Mouse (Mus musculus): ENCODE measurements around the gene Nav3. TPM values are rescaled to one million over a fixed set of nuclear protein-coding genes. Genes with fewer than 3 reads are reported as not detected.

Gene Nav3
- polyA plus RNA-seq, 2 experiments: 0.06 to 0.07 TPM

- H3K9me3 ChIP-seq (ENCODE audit: control insufficient read depth, low read length): no peaks in the 10 kb centered on the region
- H3K4me1 ChIP-seq (replicated peaks; ENCODE audit: control insufficient read depth in 2 of 2, insufficient read depth in 2 of 2, low read length in 1 of 2): no peaks in the 10 kb centered on the region
- H3K4me2 ChIP-seq (ENCODE audit: low read depth): no peak overlapping the region
- H3K36me3 ChIP-seq (replicated peaks; ENCODE audit: control insufficient read depth, insufficient read depth, low read depth): no peaks in the 10 kb centered on the region
- no peak overlapping the region for H3K4me3 ChIP-seq (ENCODE audit: insufficient read depth in 1 of 2, low read depth in 2 of 2, low read length in 2 of 2)
- no peak overlapping the region for H3K9ac ChIP-seq (replicated peaks)
- H3K27me3 ChIP-seq (ENCODE audit: control insufficient read depth, insufficient read depth, low read length): no peaks in the 10 kb centered on the region
- WGBS (ENCODE audit: insufficient replicate concordance): 77% methylated on average over 7 of the region's 7 CpGs
- no peak overlapping the region for H3K27ac ChIP-seq
- TF ChIP-seq CTCF (IDR thresholded peaks at IDR 0.05; ENCODE audit: low read depth): no peak
- no peak for TF ChIP-seq EP300 (IDR thresholded peaks at IDR 0.05; ENCODE audit: low read depth)
- no peak for ATAC-seq (ENCODE audit: insufficient read depth)
- DNase-seq (ENCODE audit: low read depth in 3 of 3, low spot score in 3 of 3): no peak
These were observed 142.0 kb downstream of the Nav3 start for GRCm38 (mm10) chr10:110313959-110314358.

GRCm38 (mm10) chr10:110309511-110309910, 146.5 kb downstream of the Nav3 start:
- Histone ChIP-seq H3K9ac (replicated peaks) (no peak overlapping the region), H3K4me2 (ENCODE audit: low read depth) (no peak overlapping the region), H3K4me3 (ENCODE audit: insufficient read depth in 1 of 2, low read depth in 2 of 2, low read length in 2 of 2) (no peak overlapping the region), H3K27me3 (ENCODE audit: control insufficient read depth, insufficient read depth, low read length) (no peaks in the 10 kb centered on the region), H3K36me3 (replicated peaks; ENCODE audit: control insufficient read depth, insufficient read depth, low read depth) (no peaks in the 10 kb centered on the region), H3K9me3 (ENCODE audit: control insufficient read depth, low read length) (no peaks in the 10 kb centered on the region), H3K4me1 (replicated peaks; ENCODE audit: control insufficient read depth in 2 of 2, insufficient read depth in 2 of 2, low read length in 1 of 2) (no peaks in the 10 kb centered on the region), H3K27ac (no peak overlapping the region)
- TF ChIP-seq EP300 (IDR thresholded peaks at IDR 0.05; ENCODE audit: low read depth): no peak
- TF ChIP-seq CTCF (IDR thresholded peaks at IDR 0.05; ENCODE audit: low read depth): no peak
- DNase-seq (ENCODE audit: low read depth in 3 of 3, low spot score in 3 of 3) (no peak), ATAC-seq (ENCODE audit: insufficient read depth) (no peak)
- 58% methylated on average over 4 of the region's 4 CpGs for WGBS (ENCODE audit: insufficient replicate concordance)

GRCm38 (mm10) chr10:110305609-110306008, 150.4 kb downstream of the Nav3 start:
- TF ChIP-seq CTCF (IDR thresholded peaks at IDR 0.05; ENCODE audit: low read depth) (no peak), EP300 (IDR thresholded peaks at IDR 0.05; ENCODE audit: low read depth) (no peak)
- no peak for DNase-seq (ENCODE audit: low read depth in 3 of 3, low spot score in 3 of 3)
- H3K27ac ChIP-seq: no peak overlapping the region
- no peaks in the 10 kb centered on the region for H3K9me3 ChIP-seq (ENCODE audit: control insufficient read depth, low read length)
- no peak overlapping the region for H3K4me3 ChIP-seq (ENCODE audit: insufficient read depth in 1 of 2, low read depth in 2 of 2, low read length in 2 of 2)
- H3K4me2 ChIP-seq (ENCODE audit: low read depth): no peak overlapping the region
- WGBS (ENCODE audit: insufficient replicate concordance): 47% methylated on average over 5 of the region's 5 CpGs
- no peaks in the 10 kb centered on the region for H3K27me3 ChIP-seq (ENCODE audit: control insufficient read depth, insufficient read depth, low read length)
- ATAC-seq (ENCODE audit: insufficient read depth): no peak
- no peaks in the 10 kb centered on the region for H3K36me3 ChIP-seq (replicated peaks; ENCODE audit: control insufficient read depth, insufficient read depth, low read depth)
- H3K9ac ChIP-seq (replicated peaks): no peak overlapping the region
- H3K4me1 ChIP-seq (replicated peaks; ENCODE audit: control insufficient read depth in 2 of 2, insufficient read depth in 2 of 2, low read length in 1 of 2): no peaks in the 10 kb centered on the region

GRCm38 (mm10) chr10:110290016-110290623, 165.9 kb downstream of the Nav3 start:
- DNase-seq (ENCODE audit: low read depth in 3 of 3, low spot score in 3 of 3) (no peak), ATAC-seq (ENCODE audit: insufficient read depth) (no peak)
- Histone ChIP-seq H3K27me3 (ENCODE audit: control insufficient read depth, insufficient read depth, low read length) (no peaks in the 10 kb centered on the region), H3K4me2 (ENCODE audit: low read depth) (no peak overlapping the region), H3K36me3 (replicated peaks; ENCODE audit: control insufficient read depth, insufficient read depth, low read depth) (no peaks in the 10 kb centered on the region), H3K9me3 (ENCODE audit: control insufficient read depth, low read length) (no peaks in the 10 kb centered on the region), H3K9ac (replicated peaks) (no peak overlapping the region), H3K4me1 (replicated peaks; ENCODE audit: control insufficient read depth in 2 of 2, insufficient read depth in 2 of 2, low read length in 1 of 2) (no peaks in the 10 kb centered on the region), H3K4me3 (ENCODE audit: insufficient read depth in 1 of 2, low read depth in 2 of 2, low read length in 2 of 2) (no peak overlapping the region), H3K27ac (no peak overlapping the region)
- 75% methylated on average over 10 of the region's 10 CpGs for WGBS (ENCODE audit: insufficient replicate concordance)
- TF ChIP-seq EP300 (IDR thresholded peaks at IDR 0.05; ENCODE audit: low read depth): no peak
- no peak for TF ChIP-seq CTCF (IDR thresholded peaks at IDR 0.05; ENCODE audit: low read depth)

GRCm38 (mm10) chr10:110283879-110284278, 172.1 kb downstream of the Nav3 start:
- H3K4me2 ChIP-seq (ENCODE audit: low read depth): no peak overlapping the region
- H3K36me3 ChIP-seq (replicated peaks; ENCODE audit: control insufficient read depth, insufficient read depth, low read depth): no peaks in the 10 kb centered on the region
- H3K9me3 ChIP-seq (ENCODE audit: control insufficient read depth, low read length): no peaks in the 10 kb centered on the region
- H3K4me3 ChIP-seq (ENCODE audit: insufficient read depth in 1 of 2, low read depth in 2 of 2, low read length in 2 of 2): no peak overlapping the region
- H3K9ac ChIP-seq (replicated peaks): no peak overlapping the region
- ATAC-seq (ENCODE audit: insufficient read depth) (no peak), DNase-seq (ENCODE audit: low read depth in 3 of 3, low spot score in 3 of 3) (no peak)
- H3K4me1 ChIP-seq (replicated peaks; ENCODE audit: control insufficient read depth in 2 of 2, insufficient read depth in 2 of 2, low read length in 1 of 2): no peaks in the 10 kb centered on the region
- TF ChIP-seq CTCF (IDR thresholded peaks at IDR 0.05; ENCODE audit: low read depth) (no peak), EP300 (IDR thresholded peaks at IDR 0.05; ENCODE audit: low read depth) (no peak)
- WGBS (ENCODE audit: insufficient replicate concordance): 39% methylated on average over 3 of the region's 3 CpGs
- no peak overlapping the region for H3K27ac ChIP-seq
- no peaks in the 10 kb centered on the region for H3K27me3 ChIP-seq (ENCODE audit: control insufficient read depth, insufficient read depth, low read length)
